Mouse (Mus musculus) left cerebral cortex, adult 18-20 months (tissue): ENCODE measurements around the gene Mettl24. TPM values are rescaled to one million over a fixed set of nuclear protein-coding genes. Genes with fewer than 3 reads are reported as not detected.
"Not testable (repeated sequence)": the region's sequence is repeated elsewhere in the genome, so short reads cannot be mapped to it uniquely, and the experiment has no call there.

Source experiments
- DNase-seq, 2 experiments: peaks; one replicate each; pipeline ENCODE4 v3.0.0; 2021 to 2022; ENCODE audit warnings: low spot score in 2 of 2, mixed read lengths in 1 of 2
- total RNA-seq, 2 experiments: library from RNA; stranded (reverse); gene quantifications; 2 replicates each; pipeline ENCODE4 v1.2.3; 2021

Gene Mettl24
- total RNA-seq, 2 experiments from 2014 or later = 2.3 to 3.0 TPM

- peak in 1 of 2 experiments; percentile 55 for DNase-seq
These were observed 50.2 kb downstream of the Mettl24 start for GRCm38 (mm10) chr10:40733291-40733690.

- no peak for DNase-seq
These were observed 53.1 kb downstream of the Mettl24 start for GRCm38 (mm10) chr10:40736172-40736571.

- peak in 1 of 2 experiments; percentile 52 for DNase-seq
These were observed 54.4 kb downstream of the Mettl24 start for GRCm38 (mm10) chr10:40737274-40738112.

GRCm38 (mm10) chr10:40740696-40741095 is 57.6 kb downstream of the Mettl24 start:
- no peak for DNase-seq

- DNase-seq = no peak
These were observed 67.4 kb downstream of the Mettl24 start for GRCm38 (mm10) chr10:40750293-40751047.

- DNase-seq = no peak
These were observed 68.1 kb downstream of the Mettl24 start for GRCm38 (mm10) chr10:40751157-40751556.

GRCm38 (mm10) chr10:40753036-40753435 is 70.0 kb downstream of the Mettl24 start:
- DNase-seq = no peak

- DNase-seq = no peak
These were observed 75.3 kb downstream of the Mettl24 start for GRCm38 (mm10) chr10:40758171-40759010.

GRCm38 (mm10) chr10:40759391-40760194 is 76.5 kb downstream of the Mettl24 start:
- DNase-seq = not testable (repeated sequence)

- DNase-seq = no peak
These were observed 77.3 kb downstream of the Mettl24 start for GRCm38 (mm10) chr10:40760195-40761009.

- DNase-seq = no peak
These were observed 78.1 kb downstream of the Mettl24 start for GRCm38 (mm10) chr10:40761010-40761752.

- DNase-seq = peak; percentile 46 to 59
These were observed 79.5 kb downstream of the Mettl24 start for GRCm38 (mm10) chr10:40762624-40763023.

GRCm38 (mm10) chr10:40763084-40763720 is 80.1 kb downstream of the Mettl24 start:
- no peak for DNase-seq

- no peak for DNase-seq
These were observed 89.2 kb downstream of the Mettl24 start for GRCm38 (mm10) chr10:40772266-40772665.

GRCm38 (mm10) chr10:40775151-40775550 is 92.1 kb downstream of the Mettl24 start:
- DNase-seq = no peak

- DNase-seq = no peak
These were observed 92.6 kb downstream of the Mettl24 start for GRCm38 (mm10) chr10:40775655-40776054.

GRCm38 (mm10) chr10:40777171-40777570 is 94.1 kb downstream of the Mettl24 start:
- DNase-seq = no peak

GRCm38 (mm10) chr10:40778472-40778871 is 95.4 kb downstream of the Mettl24 start:
- DNase-seq = no peak
